Mouse (Mus musculus): ENCODE measurements at regions not wholly inside any gene's neighbourhood (a gene's known extent, or its start where the extent isn't known, plus 50 kb on each side); places are given as distances from the start of the nearest gene placed in this dataset.

- TF ChIP-seq CTCF (conservative IDR thresholded peaks at IDR 0.05; ENCODE audit: low read length) (no peak), NANOG (IDR thresholded peaks at IDR 0.05; ENCODE audit: borderline replicate concordance, low read length) (no peak)
Measured at GRCm38 (mm10) chr15:41949094-41949461, 1814.9 kb downstream of the 9330182O14Rik start.
